Mouse (Mus musculus): Measurements from ENCODE around the gene Npas3.

GRCm38 (mm10) chr12:53252213-53252571 lies 3.7 kb downstream of the Npas3 start:
- TF ChIP-seq CTCF (IDR thresholded peaks at IDR 0.05) (no peak), EP300 (IDR thresholded peaks at IDR 0.05; ENCODE audit: insufficient read depth, low read depth, low read length) (no peak), POLR2A (IDR thresholded peaks at IDR 0.05; ENCODE audit: insufficient read depth, low read depth, low read length) (no peak)

Measured in heart, adult 2 months (tissue).